Mouse (Mus musculus) testis, adult 2 months (tissue): Measurements from ENCODE around the gene Dynll1. TPM values are rescaled to one million over a fixed set of nuclear protein-coding genes. Genes with fewer than 3 reads are reported as not detected.
"Not testable (repeated sequence)": the region's sequence is repeated elsewhere in the genome, so short reads cannot be mapped to it uniquely, and the experiment has no call there.

Experiments used
- H3K27ac ChIP-seq: fragments of 200-500 bp; 2 replicates; pipeline ENCODE4 v1.5.1; 2012; ENCODE audit warnings: low read depth, low read length; ENCODE audit not compliant: control insufficient read depth, insufficient read depth
- H3K27me3 ChIP-seq: fragments of 200-500 bp; 2 replicates; pipeline ENCODE4 v1.6.1; 2012; ENCODE audit warnings: mild to moderate bottlenecking, low read length, moderate library complexity; ENCODE audit not compliant: control insufficient read depth, insufficient read depth
- H3K36me3 ChIP-seq: fragments of 200-500 bp; 2 replicates; pipeline ENCODE4 v1.6.1; 2012; ENCODE audit warnings: mild to moderate bottlenecking, low read length; ENCODE audit not compliant: control insufficient read depth, insufficient read depth
- H3K4me1 ChIP-seq: fragments of 200-500 bp; 2 replicates; pipeline ENCODE4 v1.6.1; 2012; ENCODE audit warnings: low read length; ENCODE audit not compliant: control insufficient read depth, insufficient read depth
- H3K4me3 ChIP-seq: fragments of 200-500 bp; 2 replicates; pipeline ENCODE4 v1.5.1; 2012; ENCODE audit warnings: low read depth, mild to moderate bottlenecking, low read length, moderate library complexity, mixed read lengths; ENCODE audit not compliant: control insufficient read depth
- CTCF ChIP-seq: fragments of 200-500 bp; IDR thresholded peaks from 2 replicates; pipeline ENCODE4 v1.5.1; 2012; ENCODE audit warnings: low read depth, mild to moderate bottlenecking, inconsistent platforms, low read length, moderate library complexity; ENCODE audit not compliant: control insufficient read depth, insufficient read depth, insufficient replicate concordance
- POLR2A ChIP-seq: fragments of 200-500 bp; IDR thresholded peaks from 2 replicates; pipeline ENCODE4 v1.6.1; 2012; ENCODE audit warnings: low read depth, mild to moderate bottlenecking, inconsistent platforms, low read length, moderate library complexity; ENCODE audit not compliant: control insufficient read depth
- polyA plus RNA-seq: library from polyadenylated mRNA; depleted of rRNA; stranded (reverse); fragments of >200 nt; gene quantifications from 2 replicates; pipeline ENCODE4 v1.2.3, GENCODE M21; 2012

Dynll1 gene
- polyA plus RNA-seq, 1 experiment: 571 TPM

DNA sequence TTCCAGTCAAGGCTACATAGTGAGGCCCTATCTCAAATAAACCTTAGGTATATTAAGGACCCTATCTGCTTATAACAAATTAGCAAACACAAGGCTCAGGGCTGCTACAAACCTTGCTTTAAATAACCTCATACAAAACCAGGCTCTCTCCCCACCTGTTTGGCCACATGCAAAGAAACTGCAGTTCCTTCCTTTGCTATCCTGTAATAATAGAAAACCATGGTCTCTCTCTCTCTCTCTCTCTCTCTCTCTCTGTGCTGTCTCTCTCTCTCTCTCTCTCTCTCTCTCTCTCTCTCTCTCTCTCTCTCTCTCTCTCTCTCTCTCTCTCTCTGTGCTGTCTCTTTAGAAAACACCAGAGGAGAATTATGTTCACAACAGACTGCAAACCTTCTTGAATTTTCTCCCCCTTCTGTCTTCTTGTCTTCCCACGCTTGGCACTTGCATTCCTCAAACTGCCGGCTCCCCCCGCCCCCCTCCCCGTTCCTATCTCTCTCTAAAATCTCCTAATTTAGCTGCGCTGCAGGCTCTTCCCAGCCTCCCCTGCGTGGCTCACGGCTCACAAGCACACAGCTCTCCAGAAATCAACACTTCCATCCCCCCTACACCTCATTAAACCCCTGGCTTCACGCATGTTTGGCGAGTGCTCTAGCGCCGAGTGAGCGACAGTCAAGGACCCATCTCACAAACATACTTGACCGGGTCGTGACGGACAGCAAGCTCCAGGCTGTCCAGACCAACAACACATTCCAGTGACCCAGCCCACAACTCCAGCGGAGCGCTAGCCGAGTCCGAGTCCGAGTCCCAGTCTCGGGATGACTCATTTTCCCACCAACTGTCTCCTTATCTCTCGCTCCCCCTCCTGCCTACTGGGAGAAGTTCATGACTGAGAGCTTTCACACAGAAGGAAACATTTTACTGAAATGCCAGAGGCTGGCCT lies 18.5 kb upstream of the Dynll1 start:
- H3K4me3 ChIP-seq: peak overlapping the region; percentile 81
- no peaks in the 10 kb centered on the region for H3K36me3 ChIP-seq
- peaks cover 5% of the 10 kb centered on the region for H3K4me1 ChIP-seq
- peak overlapping the region; percentile 80 for H3K27ac ChIP-seq
- no peak; the same call in 1 of the 2 replicates for TF ChIP-seq CTCF
- peak; percentile 46 for TF ChIP-seq POLR2A
- no peaks in the 10 kb centered on the region for H3K27me3 ChIP-seq

- Histone ChIP-seq H3K27me3 (no peaks in the 10 kb centered on the region), H3K27ac (no peak overlapping the region), H3K4me1 (peaks cover 5% of the 10 kb centered on the region), H3K36me3 (no peaks in the 10 kb centered on the region; the same call in 1 of the 2 replicates), H3K4me3 (no peak overlapping the region)
- no peak for TF ChIP-seq POLR2A
- no peak for TF ChIP-seq CTCF
Observed at GRCm38 (mm10) chr5:115317645-115318328, 17.0 kb upstream of the Dynll1 start.

GRCm38 (mm10) chr5:115316968-115317644 lies 16.3 kb upstream of the Dynll1 start:
- Histone ChIP-seq H3K27me3 (no peaks in the 10 kb centered on the region), H3K36me3 (no peaks in the 10 kb centered on the region; the same call in 1 of the 2 replicates), H3K4me1 (peaks cover 5% of the 10 kb centered on the region), H3K4me3 (no peak overlapping the region), H3K27ac (peak overlapping the region; percentile 17; the same call in 1 of the 2 replicates)
- TF ChIP-seq POLR2A (no peak), CTCF (no peak)

DNA sequence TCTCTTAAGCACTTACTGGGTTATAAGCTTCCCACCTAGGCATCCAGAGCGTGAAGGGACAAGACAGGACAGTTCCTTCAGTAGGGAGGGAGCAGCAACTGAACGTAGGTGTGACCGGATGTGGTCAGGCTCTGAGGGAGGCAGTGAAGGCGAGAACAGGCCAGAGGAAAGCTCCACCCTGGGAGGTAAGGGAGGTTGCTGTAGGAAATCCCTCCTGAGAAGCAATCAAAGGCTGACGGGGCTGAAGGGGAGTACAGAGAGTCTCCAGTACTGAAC lies 12.8 kb upstream of the Dynll1 start:
- Histone ChIP-seq H3K4me1 (no peaks in the 10 kb centered on the region; the same call in none of the 2 replicates), H3K36me3 (no peaks in the 10 kb centered on the region; the same call in 1 of the 2 replicates), H3K4me3 (peak overlapping the region; percentile 85), H3K27ac (peak overlapping the region; percentile 76; the same call in 1 of the 2 replicates), H3K27me3 (no peaks in the 10 kb centered on the region)
- TF ChIP-seq CTCF: no peak
- TF ChIP-seq POLR2A: no peak

- H3K4me1 ChIP-seq: no peaks in the 10 kb centered on the region; the same call in none of the 2 replicates
- peak overlapping the region; percentile 76 for H3K27ac ChIP-seq
- no peaks in the 10 kb centered on the region; the same call in 1 of the 2 replicates for H3K36me3 ChIP-seq
- H3K27me3 ChIP-seq: no peaks in the 10 kb centered on the region
- peak overlapping the region; percentile 85 for H3K4me3 ChIP-seq
- TF ChIP-seq POLR2A (no peak; the same call in 1 of the 2 replicates), CTCF (no peak)
Observed at GRCm38 (mm10) chr5:115312816-115313667, 12.2 kb upstream of the Dynll1 start.

- Histone ChIP-seq H3K27me3 (no peaks in the 10 kb centered on the region), H3K27ac (peak overlapping the region; percentile 76), H3K4me3 (peak overlapping the region; percentile 85), H3K4me1 (no peaks in the 10 kb centered on the region; the same call in none of the 2 replicates), H3K36me3 (no peaks in the 10 kb centered on the region; the same call in 1 of the 2 replicates)
- TF ChIP-seq POLR2A (no peak), CTCF (no peak)
Observed at GRCm38 (mm10) chr5:115312354-115312753, 11.6 kb upstream of the Dynll1 start.

GRCm38 (mm10) chr5:115302190-115302589 lies 1.4 kb upstream of the Dynll1 start:
- not testable (repeated sequence) for H3K4me1 ChIP-seq, H3K27me3 ChIP-seq, H3K36me3 ChIP-seq, H3K27ac ChIP-seq
- H3K4me3 ChIP-seq: peak overlapping the region; percentile 82
